Mouse (Mus musculus) layer of hippocampus, adult 2 months (tissue): ENCODE measurements around the gene Slc24a2. TPM values are rescaled to one million over a fixed set of nuclear protein-coding genes. Genes with fewer than 3 reads are reported as not detected.

Experiments used
- DNase-seq, 2 experiments: peaks; one replicate each; pipeline ENCODE4 v3.0.0; 2022; ENCODE audit warnings: low spot score in 2 of 2
- H3K27ac ChIP-seq: fragments of 200-600 bp; 2 replicates; pipeline ENCODE4 v1.8.1; 2022
- H3K4me3 ChIP-seq: fragments of 200-600 bp; 2 replicates; pipeline ENCODE4 v1.8.1; 2022; ENCODE audit warnings: mild to moderate bottlenecking
- CTCF ChIP-seq: fragments of 200-600 bp; conservative IDR thresholded peaks from 2 replicates; pipeline ENCODE4 v1.8.1; 2022; ENCODE audit warnings: antibody characterized with exemption, mild to moderate bottlenecking, moderate library complexity
- total RNA-seq, 2 experiments: library from RNA; stranded (reverse); gene quantifications; 2 replicates each; pipeline ENCODE4 v1.2.3; 2021

The Slc24a2 gene
- total RNA-seq, 2 experiments from 2014 or later: 393 to 398 TPM

DNA sequence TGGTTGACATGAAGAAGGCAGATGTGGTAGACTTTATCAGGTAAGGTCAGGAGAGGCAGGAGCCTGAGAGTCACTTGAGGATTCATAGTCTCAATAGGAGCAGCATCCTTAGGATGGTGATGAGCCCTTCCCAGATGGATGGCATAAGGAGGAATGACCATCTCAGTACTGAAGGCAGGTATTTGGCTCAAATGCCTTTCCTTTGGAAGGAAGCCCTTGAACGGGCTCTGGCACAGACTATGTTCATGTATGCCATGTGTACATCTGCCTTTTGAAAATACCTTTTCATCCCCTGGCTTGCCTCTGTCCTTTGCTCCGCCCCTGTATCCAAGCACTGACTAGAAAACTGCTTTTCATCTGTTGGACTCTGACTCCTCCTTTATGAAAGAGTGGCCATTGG lies 168.6 kb downstream of the Slc24a2 start:
- no peak for DNase-seq
- Histone ChIP-seq H3K4me3 (no peak overlapping the region), H3K27ac (peak overlapping the region; percentile 81)
- TF ChIP-seq CTCF: no peak

DNA sequence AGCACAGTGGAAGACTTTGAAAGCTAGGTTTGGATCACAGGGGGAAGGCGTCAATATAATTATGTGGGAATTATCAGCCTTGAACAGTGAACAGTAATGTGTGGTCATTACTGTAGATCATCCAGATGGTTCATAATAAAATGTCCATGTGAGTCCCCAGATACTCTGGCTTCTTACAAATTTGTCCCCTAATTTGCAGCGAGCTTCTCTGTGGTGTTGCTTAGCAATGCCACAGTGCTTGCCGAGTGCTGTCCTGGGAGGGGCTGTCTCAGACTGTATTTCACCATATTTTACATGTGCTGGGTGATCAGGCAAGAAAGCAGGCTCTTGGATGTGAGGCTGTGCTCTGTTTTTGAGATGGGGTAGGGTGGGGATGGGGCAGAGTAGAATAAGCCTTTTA lies 172.7 kb downstream of the Slc24a2 start:
- no peak overlapping the region for H3K4me3 ChIP-seq
- no peak for TF ChIP-seq CTCF
- no peak for DNase-seq
- peak overlapping the region; percentile 84 for H3K27ac ChIP-seq

GRCm38 (mm10) chr4:87055768-87056167 lies 174.5 kb downstream of the Slc24a2 start:
- no peak for DNase-seq
- H3K4me3 ChIP-seq: no peak overlapping the region
- TF ChIP-seq CTCF: no peak
- H3K27ac ChIP-seq: peak overlapping the region; percentile 61

DNA sequence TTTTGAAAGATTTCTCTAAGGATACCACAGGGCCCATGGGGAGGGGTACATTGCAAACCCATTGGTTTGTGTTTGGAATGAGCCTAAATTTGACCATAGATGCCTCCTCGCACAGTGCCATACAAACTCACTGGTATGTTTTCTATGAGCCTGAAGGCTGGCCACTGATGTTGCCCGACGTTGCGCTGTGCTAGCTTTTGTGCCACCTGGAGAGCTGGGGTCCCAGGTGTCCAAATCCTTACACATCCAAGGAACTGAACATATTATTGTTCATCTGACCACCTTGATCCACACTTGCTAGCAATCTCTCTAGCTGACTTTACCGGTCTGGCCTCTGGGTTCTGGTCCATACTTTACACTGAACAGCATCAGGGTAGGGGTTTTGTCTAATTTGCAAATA lies 177.4 kb downstream of the Slc24a2 start:
- no peak for TF ChIP-seq CTCF
- Histone ChIP-seq H3K27ac (0 out of 2 replicates have a peak overlapping the region, but pooled peaks have one; percentile 18), H3K4me3 (no peak overlapping the region)
- DNase-seq: no peak

DNA sequence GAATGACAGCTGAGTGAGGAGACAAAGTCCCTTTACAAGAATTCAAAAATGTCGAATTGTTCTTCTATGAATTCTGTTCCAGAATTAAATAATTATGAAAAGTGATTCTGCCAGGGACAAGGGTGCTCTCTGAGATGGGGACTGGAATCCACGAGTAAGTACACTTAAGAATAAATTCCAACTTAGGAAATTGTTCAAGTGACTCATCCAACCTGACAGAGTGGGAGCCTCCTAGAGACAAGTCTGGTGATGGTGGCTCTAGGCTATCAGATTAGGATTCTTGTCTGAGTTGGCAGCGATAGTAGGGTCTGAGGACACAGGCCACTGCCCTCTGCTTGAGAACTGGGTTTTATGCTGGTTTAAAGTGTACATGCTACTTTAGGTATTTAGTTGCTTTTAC lies 181.2 kb downstream of the Slc24a2 start:
- DNase-seq: no peak
- no peak overlapping the region for H3K4me3 ChIP-seq
- TF ChIP-seq CTCF: no peak
- H3K27ac ChIP-seq: peak overlapping the region; percentile 77

DNA sequence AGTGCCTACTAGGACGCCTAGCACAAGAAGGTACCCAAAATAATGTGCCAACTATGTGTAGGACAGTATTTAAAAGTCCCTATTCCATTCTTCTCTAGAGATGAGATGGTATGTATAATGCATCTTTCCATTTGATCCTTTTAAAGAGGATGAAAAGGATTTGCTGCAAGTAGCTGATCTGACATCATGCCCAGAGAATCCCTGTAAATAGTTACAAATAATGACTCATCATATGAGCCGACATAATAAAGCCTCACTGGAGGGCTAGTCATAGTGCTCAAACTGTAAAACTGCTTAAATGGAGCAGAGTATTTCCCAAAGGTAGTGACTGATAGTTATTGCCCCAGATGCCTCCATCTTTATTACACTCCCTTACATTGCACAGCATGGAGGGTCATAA lies 183.1 kb downstream of the Slc24a2 start:
- no peak for DNase-seq
- no peak for TF ChIP-seq CTCF
- H3K27ac ChIP-seq: peak overlapping the region; percentile 77
- H3K4me3 ChIP-seq: no peak overlapping the region

DNA sequence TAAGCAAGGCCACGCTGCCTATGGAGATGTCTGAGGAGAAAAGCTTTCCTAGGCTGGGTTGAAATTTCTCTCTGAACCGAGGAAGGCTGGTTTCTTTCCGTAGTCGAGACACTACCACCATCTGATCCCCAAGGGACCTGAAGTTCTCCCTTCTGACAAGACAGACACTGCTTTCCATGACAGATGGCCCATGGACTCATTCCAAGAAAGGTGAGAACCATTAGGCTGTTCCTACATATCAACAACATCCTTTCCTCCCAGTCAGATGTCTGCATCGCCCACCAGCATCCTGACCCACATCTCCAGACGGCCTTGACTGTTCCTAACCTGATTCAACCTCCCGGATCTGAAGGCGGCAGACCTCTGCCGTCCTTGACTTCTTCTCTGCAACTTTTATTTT lies 187.0 kb downstream of the Slc24a2 start:
- peak overlapping the region; percentile 83 for H3K27ac ChIP-seq
- H3K4me3 ChIP-seq: no peak overlapping the region
- TF ChIP-seq CTCF: no peak
- DNase-seq: no peak

DNA sequence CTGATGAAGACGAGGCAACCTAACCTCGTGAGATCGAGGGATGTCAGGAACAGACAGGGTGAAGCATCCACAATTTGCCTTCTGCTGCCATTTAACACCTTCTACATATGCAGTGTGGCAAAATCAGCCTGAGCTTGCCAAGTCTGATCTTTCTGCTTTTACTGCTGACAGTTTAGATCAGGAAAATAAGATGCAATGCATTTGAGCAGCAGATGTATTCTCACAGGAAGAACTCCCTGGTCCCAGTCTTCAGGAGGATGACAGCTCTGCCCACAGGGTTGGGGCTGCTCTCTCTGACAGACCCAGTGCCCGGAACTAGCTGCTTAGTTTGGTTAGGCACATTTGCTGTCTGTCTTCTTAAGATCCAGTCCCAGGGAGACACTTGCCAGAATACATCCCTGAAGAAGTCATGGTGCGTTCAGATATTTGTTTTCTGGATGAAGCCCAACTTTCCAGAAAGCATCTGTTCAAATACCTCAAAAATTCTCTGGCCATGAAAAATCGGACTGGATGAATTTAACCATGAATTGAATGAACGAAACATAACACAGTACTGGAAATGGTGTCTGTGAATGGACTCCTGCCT lies 188.8 kb downstream of the Slc24a2 start:
- no peak for TF ChIP-seq CTCF
- Histone ChIP-seq H3K27ac (peak overlapping the region; percentile 83), H3K4me3 (no peak overlapping the region)
- peak in 1 of 2 experiments; percentile 78 for DNase-seq

- peak; percentile 72 for TF ChIP-seq CTCF
- DNase-seq: no peak
- no peak overlapping the region for H3K4me3 ChIP-seq
- H3K27ac ChIP-seq: peak overlapping the region; percentile 65; the same call in 1 of the 2 replicates
Measured at GRCm38 (mm10) chr4:87037592-87037991, 192.7 kb downstream of the Slc24a2 start.

- Histone ChIP-seq H3K27ac (peak overlapping the region; percentile 65), H3K4me3 (no peak overlapping the region)
- DNase-seq: no peak
- no peak for TF ChIP-seq CTCF
Measured at GRCm38 (mm10) chr4:87036507-87036906, 193.8 kb downstream of the Slc24a2 start.

DNA sequence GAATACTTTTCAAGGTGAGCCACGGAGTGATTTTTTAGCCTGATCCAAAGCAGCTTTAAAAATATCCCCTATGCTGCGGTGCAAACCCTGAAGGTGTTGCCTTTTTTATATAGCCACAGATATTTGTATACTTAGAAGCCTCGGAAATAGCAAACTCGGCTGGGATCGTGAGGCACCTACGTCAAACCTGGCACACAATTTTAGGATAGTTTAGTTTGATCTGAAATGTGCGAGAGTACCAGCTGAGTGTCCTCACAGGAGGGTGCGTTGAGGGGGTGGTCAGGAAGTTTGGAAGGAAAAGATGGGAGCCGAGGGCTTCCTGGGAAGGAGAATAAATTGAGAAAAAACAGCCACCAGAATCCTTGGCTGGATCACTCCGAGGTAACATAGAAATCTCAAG lies 194.6 kb downstream of the Slc24a2 start:
- no peak for TF ChIP-seq CTCF
- Histone ChIP-seq H3K27ac (peak overlapping the region; percentile 65; the same call in 1 of the 2 replicates), H3K4me3 (no peak overlapping the region)
- DNase-seq: no peak

- TF ChIP-seq CTCF: no peak
- DNase-seq: no peak
- Histone ChIP-seq H3K27ac (peak overlapping the region; percentile 79), H3K4me3 (no peak overlapping the region)
Measured at GRCm38 (mm10) chr4:87032632-87033031, 197.6 kb downstream of the Slc24a2 start.

DNA sequence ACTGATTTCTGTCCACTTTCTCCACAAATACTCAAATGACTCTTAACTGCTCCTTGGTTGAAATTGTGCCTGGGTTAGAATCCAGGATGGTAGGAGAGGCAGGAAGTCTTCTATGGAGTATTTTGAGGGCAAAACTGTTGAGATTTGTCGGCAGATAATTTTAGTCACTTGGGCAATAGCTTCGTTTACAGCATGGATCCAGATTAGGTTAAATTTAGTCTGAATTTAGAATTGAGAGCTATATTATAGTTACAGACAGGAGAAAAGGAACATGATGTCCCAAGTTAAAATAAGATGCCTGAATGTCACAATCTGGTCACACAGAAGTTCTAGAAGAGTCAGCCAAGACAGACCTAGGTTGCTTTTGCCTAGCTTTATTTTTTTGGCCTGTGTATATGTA lies 199.2 kb downstream of the Slc24a2 start:
- peak overlapping the region; percentile 79 for H3K27ac ChIP-seq
- no peak overlapping the region for H3K4me3 ChIP-seq
- no peak for DNase-seq
- TF ChIP-seq CTCF: no peak

GRCm38 (mm10) chr4:87026311-87027151 lies 203.7 kb downstream of the Slc24a2 start:
- H3K27ac ChIP-seq: peak overlapping the region; percentile 78
- DNase-seq: no peak
- TF ChIP-seq CTCF: no peak
- H3K4me3 ChIP-seq: no peak overlapping the region
